Mouse (Mus musculus) left cerebral cortex, adult 11 months (tissue): ENCODE measurements at regions not wholly inside any gene's neighbourhood (a gene's known extent, or its start where the extent isn't known, plus 50 kb on each side); places are given as distances from the start of the nearest gene placed in this dataset.
"Not testable (repeated sequence)": the region's sequence is repeated elsewhere in the genome, so short reads cannot be mapped to it uniquely, and the experiment has no call there.

Experiments used
- DNase-seq: peaks from one replicate; pipeline ENCODE4 v3.0.0; 2022; ENCODE audit warnings: low spot score

DNA sequence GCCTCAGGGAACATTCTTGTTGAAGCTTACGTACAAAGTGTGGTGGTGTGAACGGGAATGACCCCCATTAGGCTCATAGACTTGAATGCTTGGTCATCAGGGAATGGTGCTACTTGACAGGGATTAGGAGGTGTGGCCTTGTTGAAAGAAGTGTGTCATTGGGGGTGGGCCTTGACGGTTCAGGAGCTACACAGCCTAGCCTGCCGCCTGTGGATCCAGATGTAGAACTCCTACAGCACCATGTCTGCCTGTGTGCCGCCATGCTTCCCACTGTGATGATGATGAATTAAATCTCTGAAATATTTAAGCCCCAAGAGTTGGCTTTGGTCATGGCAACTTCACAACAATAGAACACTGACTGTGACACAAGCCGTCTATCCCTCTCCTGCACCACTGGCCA lies 163.6 kb downstream of the Ankrd50 start:
- DNase-seq = no peak

DNA sequence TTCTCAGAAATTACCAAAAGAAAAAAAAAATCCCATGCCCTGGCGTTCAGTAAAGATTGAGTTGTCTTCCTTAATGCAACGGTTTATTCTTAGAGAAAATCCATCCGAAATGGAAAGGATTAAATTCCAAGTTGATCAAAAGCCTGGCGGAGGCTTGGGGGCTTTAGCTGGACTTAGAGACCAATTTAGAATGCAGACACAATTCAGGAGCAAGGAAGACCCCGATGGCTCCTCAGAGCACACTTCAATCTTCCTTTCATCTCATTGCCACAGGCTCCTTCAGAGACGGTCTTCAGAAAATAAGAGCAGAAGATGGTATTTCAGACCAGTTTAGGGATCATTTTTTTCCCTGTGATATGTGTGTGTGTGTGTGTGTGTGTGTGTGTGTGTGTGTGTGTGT lies 171.8 kb downstream of the Ankrd50 start:
- DNase-seq = no peak

DNA sequence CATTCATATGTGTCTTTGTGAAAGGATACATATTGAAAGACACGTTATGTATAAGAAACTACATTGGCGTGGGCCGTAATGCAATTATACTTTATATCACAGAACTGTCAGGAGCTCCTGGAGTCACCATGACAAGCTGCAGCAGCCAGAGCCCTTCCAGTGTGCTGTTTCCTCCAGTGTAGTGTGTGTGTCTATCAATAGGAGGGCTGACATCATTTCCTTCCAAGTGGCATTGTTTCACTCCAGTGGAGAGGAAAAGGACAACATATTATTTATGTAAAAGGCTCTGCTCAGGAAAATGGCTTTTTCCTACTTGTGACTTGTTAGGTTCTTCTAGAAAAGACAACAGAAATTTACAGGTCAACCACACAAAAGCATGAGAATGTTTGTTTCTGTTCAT lies 172.5 kb downstream of the Ankrd50 start:
- DNase-seq = no peak

DNA sequence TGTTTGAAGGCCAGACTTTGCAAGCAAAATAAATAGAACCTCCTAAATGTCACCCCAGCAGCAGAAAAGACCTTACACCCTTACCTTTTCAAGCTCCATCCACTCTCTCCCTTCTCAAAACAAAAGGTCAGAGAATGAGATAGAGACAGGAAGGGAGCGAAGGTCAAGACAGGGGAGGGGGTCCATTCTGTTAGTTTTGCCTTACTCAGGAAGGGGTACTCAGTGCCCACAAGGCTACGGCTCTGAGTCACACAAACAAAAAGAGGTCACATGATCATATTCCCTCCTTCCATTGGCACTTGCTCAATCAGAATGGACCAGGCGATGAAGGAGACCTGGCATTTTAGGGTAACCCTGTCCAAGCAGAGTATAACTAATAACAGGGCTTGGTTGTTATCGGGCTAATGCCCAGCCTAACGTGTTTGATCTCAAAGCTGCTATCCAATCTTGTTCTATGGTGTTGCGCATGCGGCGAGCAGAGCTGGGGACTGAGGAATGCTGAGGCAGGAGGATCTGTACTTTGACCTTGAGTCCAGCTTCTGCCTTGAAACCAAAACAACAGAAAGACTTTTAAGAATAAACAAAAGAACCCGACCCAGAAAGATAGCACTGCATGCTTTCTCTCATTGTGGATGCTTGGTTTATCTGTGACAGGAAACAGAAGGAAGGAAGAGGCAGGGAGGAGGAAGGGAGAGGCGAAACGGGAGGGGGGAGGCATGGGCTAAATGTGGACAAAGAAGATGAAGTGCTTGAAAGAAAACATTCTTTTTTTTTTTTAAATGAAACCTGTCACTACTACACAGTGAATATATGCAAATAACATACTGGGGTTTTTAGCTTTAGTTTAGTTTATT lies 184.5 kb downstream of the Ankrd50 start:
- no peak for DNase-seq

DNA sequence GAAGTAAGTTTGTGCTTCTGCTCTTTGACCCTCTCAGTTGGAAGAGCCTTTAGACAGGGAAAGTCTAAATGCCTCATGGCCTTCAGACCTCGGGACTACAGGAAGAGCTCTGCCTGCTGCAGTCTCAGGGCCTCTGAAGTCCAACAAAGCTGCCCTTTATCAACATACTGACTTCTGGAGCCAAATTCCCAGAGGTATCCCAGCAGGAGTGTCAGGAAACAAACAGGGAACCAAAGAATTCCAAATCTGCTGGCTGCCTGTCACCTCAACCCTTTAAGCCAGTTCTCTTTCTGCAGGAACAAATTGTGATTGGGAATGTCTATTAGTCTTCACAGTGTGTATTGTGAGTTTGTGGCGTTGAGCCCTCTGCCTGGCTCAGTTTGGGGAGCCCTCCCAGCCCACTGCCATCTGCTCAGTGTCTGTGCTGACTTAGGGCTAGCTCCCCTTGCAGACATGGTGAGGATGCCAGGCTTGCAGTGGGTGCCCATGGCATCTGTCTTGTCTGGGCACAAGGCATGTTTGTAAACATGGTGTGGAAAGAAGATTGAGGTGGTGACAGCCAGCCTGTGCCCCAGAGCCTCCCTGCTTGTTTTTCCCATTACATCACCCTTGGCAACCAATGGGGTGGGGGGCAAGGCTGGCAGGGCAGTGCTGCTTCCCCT lies 185.3 kb downstream of the Ankrd50 start:
- DNase-seq = no peak

DNA sequence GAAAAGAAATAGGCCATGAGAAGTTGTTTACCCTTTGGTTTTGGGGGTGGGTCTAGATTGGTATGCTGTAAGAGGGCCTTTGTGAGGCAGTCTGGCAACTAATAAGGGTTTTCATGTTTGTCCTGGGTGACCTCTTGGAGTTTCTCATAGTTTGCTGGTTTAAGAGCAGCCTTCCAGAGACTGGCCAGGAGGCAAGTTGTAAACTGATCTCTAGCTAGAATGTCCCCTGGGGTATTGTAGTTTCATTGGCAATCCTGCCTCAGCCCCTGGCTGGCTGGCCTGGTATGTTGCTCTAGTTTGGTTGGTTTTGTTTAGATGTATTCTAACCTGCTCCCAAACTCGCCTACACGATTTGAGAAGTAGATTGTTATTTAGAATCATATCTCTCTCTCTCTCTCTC lies 187.1 kb downstream of the Ankrd50 start:
- DNase-seq = no peak

DNA sequence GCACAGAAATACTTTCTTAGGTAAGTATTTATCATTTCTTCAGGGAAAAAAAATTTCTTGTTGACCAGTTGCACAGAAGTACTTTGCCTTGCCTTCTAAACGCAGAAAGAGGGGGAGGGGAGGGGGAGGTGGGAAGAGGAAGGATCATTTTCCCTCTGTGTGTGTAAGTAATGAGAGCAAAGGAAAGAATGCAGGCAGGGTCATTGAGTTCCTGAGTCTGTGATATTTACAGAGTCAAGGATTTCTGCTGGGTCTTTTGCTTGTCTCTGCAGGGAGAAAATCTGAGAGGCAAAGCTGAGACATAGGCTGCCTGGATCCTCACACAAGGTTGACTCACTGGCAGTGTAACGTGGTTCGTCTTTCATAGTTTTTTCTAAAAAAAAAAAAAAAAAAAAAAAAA lies 195.6 kb downstream of the Ankrd50 start:
- DNase-seq = no peak

DNA sequence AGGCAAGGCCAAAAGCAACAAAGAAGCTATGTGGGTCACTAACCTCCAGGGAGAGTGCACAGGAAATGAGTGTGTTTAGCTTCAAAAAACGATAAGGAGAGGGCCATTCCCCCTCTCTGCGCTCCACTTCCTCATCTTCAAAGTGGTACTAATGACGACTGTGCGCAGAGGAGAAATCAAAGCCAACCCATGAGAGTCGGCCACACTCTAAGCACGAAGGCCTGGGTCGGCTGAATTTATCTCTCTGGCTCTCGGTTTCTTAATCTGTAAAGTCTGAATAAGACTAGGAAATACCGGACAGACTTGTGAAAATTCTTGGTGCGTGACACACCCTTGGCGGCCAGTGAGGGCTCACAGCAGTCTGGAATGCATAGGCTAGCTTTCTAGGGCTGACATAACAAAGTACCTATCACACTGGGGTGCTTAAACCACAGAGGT lies 200.9 kb downstream of the Ankrd50 start:
- no peak for DNase-seq

DNA sequence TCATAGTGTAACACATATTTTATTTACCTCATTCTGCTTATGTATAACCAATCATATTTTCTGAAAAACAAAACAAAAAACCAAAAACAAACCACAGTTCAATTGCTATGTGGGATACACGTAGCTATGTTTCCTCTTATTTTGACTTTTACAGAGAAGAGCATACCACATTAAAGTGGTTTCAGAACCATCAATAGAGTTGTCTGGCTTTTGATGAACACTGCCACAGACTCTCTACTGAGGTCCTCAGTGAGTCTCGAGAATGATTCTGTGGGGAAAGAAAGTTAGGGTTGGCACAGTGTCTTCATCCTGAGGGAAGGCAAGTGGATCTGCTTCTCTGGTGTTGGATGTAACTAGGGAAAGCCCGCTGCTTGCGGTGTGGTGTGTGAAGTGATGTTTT lies 201.8 kb downstream of the Ankrd50 start:
- DNase-seq = no peak

DNA sequence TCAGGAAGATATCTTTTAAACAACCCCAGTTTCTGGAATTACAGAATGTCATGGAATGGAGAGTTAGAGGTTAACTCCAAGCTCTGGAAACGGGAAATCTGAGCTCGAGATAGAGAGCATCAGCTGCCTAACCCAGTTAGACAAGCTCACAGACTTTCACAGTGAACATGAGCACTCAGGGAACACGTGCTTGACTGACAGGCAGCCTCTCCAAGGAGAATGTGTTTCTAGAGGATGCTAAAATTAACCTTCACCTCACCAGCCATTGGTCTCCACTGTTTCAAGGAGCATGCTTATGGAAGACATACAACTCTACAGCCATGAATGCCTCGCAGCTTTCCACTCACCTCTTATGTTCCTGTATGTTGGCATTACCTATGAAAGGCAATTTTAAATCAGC lies 203.0 kb downstream of the Ankrd50 start:
- no peak for DNase-seq

DNA sequence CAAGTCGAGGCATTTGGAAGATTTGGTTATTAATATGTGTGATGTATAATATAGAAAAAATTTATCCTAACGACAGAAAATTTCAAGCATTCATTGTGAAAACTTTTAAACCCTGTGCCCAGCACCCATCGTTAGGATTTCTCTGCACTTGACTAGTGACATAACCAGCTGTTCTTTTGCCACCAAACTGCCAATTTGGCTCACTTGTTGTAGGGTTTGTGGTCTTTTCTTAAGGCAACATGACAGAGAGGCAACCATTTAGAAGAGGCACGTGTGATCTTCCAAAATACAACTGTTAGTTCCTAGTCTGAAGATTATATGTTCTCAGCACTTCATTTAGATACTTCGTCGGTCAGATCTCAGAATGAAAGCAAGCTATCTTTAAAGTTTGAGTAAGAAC lies 203.8 kb downstream of the Ankrd50 start:
- no peak for DNase-seq

DNA sequence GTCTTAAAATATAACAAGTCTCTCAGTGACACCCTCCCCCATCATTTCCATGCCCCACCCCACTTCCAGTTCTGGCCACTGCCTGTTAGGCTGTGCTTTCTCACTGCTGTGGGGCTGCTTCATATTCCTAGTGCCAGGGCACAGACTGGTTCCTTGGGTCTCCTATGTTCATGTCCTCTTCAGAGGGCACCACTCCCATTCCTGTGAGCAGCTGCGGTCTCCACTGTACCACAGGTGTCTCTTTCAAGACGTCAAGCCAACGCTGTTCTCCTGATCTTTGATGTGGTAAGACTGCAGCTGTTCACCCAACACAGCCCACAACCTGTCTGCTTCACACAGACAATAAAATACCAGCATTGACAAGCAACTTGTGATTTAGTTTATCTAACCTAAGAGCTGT lies 204.5 kb downstream of the Ankrd50 start:
- no peak for DNase-seq

DNA sequence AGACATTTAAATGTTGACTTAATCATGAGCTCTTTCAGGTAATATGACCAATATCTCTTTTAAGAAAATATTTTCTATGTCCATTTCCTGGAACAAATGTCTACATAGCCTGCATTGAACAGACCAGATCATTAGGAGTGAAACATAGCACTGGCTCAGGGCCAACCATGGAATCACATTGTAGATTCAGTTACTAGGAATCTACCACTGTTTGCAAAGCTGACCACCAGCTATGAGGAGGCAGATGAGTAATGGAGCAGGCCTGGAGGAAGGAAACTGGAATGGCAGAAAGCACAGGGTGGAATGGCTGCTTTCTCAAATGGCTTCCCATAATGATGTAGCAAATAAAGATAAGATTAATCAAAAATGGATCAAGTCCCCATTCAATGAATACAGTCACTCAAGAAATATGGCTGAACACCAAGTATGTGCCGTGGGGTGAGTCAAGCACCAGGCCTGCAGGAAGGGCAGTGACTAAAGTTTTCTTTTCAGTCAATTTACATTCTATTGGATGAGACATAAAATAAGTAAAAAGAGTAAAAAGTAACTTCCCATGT lies 207.6 kb downstream of the Ankrd50 start:
- no peak for DNase-seq

DNA sequence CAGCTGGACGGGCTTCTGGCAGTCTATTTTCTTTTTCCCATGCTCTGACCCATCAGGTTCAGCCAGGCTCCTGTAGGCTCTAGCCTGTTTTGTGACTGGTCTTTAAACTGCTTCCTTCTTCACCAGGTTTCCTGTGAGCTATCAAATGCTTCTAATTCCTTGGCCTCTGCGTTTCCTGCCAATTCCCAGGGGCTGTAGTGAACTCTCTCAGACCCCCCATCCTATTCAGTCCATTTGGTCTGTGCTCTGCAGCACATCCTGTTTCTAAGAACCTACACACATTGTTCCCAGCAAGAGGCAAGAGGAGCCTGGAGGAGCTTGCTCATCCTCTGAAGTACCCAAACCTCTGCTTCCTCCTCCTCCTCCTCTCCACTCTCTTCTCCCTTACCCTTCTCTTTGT lies 209.3 kb downstream of the Ankrd50 start:
- DNase-seq = no peak

DNA sequence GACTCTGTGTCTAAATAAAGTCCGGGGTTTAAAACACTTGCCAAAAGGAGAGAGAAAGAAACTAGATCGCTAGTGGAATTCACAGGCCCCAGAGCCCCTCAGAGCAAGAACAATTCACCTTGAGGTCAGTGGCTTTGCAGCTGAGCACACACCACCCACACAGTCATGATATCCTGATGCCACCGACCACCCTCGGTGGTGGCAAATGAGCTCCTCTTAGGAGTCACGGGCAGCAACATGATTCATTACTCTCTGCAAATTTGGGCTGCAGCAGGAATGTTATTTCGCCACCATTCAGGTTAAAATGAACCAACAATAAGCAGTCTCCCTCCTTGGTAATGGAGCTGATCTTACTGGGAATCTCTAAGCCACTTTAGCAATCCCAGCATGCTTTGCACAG lies 213.9 kb downstream of the Ankrd50 start:
- no peak for DNase-seq

DNA sequence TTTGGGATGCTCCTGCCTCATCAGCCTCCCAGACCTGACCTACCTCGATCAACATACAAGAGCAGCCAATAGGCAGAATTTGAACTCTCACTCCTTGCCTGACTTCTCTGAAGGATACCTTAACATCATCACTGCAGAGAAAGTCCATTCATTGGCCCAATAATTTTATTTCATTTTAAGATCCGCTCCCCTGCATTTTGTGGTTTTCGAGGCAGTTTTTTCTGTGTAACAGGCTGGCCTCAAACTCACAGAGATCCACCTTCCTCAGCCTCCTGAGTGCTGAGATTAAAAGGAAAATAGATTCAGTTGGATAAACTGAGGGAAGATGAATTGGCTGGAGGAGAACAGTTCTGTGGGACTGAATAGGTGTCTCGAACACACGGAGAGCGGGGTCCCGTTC lies 216.4 kb downstream of the Ankrd50 start:
- no peak for DNase-seq

DNA sequence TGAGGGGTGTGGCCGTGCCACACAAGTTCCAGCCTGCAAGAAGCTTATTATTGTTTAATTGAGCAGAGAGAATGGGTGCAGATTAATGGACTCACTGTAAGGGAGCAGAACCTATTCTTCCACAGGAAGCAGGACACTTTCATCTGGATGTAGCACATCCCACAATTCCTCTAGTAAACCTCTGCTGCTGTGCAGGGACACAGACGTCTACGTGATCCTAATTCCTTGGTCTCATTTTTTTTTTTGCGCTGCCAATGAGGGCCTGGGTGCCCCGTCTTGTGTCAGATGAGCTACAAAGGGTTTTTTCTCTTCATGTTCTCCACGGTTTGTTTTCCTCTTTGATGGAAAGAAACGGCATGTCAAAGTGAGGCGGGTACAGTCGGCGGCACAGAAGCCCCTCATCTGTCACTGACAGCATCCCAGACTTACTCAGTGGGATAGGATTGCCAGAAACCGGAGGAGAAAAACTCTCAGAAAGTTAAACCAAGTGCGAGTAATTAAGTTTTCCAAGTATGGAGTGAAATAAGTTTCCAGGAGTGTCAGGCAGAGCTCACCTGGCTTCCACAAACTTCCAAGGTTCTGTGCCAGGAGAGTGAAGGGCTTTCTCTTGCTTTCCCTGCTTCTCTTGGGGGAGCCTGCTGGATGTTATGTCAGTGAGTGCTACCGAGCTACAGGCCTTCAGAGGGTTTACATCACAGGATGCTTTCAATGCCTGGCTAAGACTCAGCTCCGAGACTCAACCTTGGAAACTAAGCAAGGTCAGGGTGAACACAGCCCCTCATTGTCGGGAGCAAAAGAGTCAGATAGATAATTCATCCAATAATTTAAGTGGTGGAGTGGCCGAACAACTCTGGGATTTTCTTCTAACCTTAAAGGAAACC lies 221.1 kb downstream of the Ankrd50 start:
- no peak for DNase-seq

DNA sequence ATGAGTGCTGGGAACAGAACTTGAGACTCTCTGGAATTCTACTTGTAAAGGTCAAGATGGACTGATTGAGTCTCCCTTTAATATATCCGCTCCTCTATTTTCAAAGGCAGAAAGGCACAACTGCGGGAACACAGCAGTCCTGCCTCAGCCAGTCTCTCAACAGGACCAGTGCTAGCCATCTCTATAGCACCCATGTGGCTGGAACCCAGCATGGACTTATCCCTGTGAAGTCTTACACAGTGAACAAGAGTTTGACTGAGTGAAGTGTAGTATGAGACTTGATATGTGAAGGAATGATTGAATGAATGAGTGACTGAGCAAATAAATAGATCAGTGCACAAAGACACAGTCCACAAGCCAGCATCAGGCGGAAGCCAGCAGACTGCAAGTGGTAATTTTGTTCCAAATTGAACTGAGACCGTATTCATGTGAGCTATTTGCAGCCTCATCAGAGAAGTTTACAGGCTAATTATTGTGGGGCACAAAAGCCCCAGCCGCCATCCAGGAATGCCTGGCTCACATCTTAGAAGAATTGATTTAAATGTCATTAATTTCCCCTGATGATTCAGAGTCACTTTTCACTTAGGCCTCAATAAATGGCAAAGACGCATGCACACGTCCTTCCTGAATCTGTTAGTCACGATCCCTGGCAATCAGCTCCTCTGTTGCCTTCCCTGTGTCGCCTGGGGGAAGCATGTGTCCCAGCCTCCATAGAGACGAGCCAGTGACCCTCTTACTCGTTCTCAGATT lies 223.1 kb downstream of the Ankrd50 start:
- peak; percentile 6 for DNase-seq

DNA sequence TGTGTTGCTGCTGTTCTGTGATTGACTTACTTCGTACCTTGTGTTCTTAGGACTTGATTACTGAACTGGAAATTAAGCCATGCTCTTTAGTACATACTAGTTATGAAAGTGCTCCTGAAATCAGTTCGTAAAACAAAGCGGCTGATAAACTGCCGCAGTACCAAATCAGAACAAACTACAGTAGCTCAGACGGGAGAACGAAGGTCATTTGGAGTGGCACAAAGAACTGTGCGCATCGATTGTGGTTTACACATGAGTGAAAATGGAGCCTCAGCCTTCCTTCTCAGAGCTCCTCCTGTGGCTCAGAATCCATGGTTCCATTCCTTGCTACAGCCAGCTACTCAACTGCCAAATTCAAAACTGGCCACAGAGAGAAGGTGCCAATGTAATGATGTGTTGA lies 225.4 kb downstream of the Ankrd50 start:
- DNase-seq = not testable (repeated sequence)

DNA sequence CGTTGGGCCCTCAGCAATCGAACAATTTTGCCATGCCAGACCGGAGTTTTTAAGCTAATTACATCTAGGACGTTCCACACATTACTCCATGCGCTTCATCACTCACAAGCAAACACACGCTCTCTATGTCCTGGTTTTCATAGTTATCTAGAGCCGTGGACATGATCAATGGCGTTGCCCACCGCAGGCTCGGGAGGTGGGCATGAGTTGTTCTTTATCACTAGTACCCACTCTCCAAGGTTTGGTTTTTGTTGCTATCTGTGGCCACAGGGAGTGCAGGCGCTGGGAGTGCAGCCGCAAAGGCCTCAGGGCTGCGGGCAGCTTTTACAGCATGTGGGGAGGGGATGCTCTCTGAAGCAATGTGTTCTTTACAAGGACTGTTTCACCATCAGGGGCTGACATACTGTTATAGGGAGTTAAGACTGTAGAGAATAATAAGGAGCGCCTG lies 226.8 kb downstream of the Ankrd50 start:
- no peak for DNase-seq

DNA sequence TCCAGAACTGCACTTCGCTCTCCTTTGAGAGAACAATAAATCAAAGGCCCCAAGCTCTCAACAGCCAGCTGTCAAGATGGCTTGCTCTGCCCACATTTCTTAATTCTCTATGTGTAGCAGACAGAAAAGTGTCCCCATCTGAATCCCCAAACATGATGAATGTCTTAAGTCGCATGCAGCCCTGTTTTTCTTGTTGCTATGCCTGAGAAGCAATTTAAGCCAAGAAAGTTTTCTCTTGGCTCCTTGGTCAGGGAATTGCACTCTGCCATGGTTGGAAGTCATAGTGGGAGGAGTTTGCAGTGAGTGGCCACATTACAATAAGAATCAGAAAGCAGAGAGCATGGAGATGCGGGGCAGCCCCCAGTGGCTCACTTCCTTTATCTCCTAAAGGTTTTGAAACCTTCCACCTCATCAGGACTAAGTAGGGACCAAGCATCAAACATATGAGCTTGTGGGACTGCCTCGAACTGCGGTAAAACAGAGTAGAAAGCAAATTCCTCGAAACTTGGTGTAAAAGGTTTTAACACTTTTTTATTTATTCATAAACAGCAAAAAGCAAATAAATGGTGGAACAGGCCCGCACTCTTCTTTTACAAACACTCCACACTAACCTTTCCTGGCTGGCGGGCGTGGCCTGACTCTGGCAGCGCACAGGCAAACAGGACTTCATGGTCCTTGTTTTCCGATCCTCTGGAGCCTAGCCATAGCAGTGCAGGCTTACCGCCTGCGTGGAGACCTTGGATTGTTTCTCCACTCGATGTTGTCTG lies 227.4 kb downstream of the Ankrd50 start:
- no peak for DNase-seq
